Mouse (Mus musculus) G1E (cell line): ENCODE data around the gene Polr1a. TPM values are rescaled to one million over a fixed set of nuclear protein-coding genes. Genes with fewer than 3 reads are reported as not detected.

Experiments used
- ATAC-seq: 2 replicates; pipeline ENCODE4 v1.8.0; 2016; ENCODE audit warnings: mild to moderate bottlenecking; ENCODE audit not compliant: insufficient number of reproducible peaks, poor library complexity, low FRiP score, severe bottlenecking; ENCODE audit errors: extremely low read depth
- DNase-seq: peaks from one replicate; pipeline ENCODE4 v3.0.0; 2012; ENCODE audit warnings: low spot score
- H3K27me3 ChIP-seq: 2 replicates; pipeline ENCODE4 v1.6.1; 2012; ENCODE audit warnings: mild to moderate bottlenecking, low read length, inconsistent platforms; ENCODE audit not compliant: insufficient read depth
- H3K36me3 ChIP-seq: replicated peaks from 2 replicates; pipeline ENCODE3; 2012; ENCODE audit warnings: mild to moderate bottlenecking, inconsistent platforms
- H3K4me1 ChIP-seq: 2 replicates; pipeline ENCODE4 v1.6.1; 2012; ENCODE audit warnings: low read depth, low read length, inconsistent platforms, mixed read lengths; ENCODE audit not compliant: insufficient read depth
- H3K4me3 ChIP-seq: 2 replicates; pipeline ENCODE4 v1.5.1; 2012; ENCODE audit warnings: low read depth, mild to moderate bottlenecking, inconsistent platforms, low read length, moderate library complexity, mixed read lengths
- H3K9me3 ChIP-seq: replicated peaks from 2 replicates; pipeline ENCODE4 v1.6.1; 2012; ENCODE audit warnings: inconsistent platforms
- CTCF ChIP-seq: IDR thresholded peaks from 2 replicates; pipeline ENCODE4 v1.5.1; 2012; ENCODE audit warnings: low read depth, low read length, inconsistent platforms, mixed read lengths
- GATA1 ChIP-seq: IDR thresholded peaks from 2 replicates; pipeline ENCODE4 v1.6.1; 2012; ENCODE audit warnings: borderline replicate concordance, low read length, inconsistent platforms, mixed read lengths
- GATA2 ChIP-seq: IDR thresholded peaks from 2 replicates; pipeline ENCODE4 v1.6.1; 2012; ENCODE audit warnings: low read depth, low read length, inconsistent platforms, borderline replicate concordance
- POLR2AphosphoS5 ChIP-seq: IDR thresholded peaks from 2 replicates; pipeline ENCODE4 v1.6.1; 2012; ENCODE audit warnings: low read depth, low read length, inconsistent platforms; ENCODE audit not compliant: insufficient replicate concordance
- TAL1 ChIP-seq: conservative IDR thresholded peaks from 2 replicates; pipeline ENCODE4 v1.6.1; 2012; ENCODE audit warnings: low read depth, low read length, inconsistent platforms, mixed read lengths
- polyA plus RNA-seq: library from polyadenylated mRNA; stranded (reverse); fragments of >175 nt; gene quantifications from 2 replicates; pipeline ENCODE4 v1.2.3, GENCODE M21; 2012
- total RNA-seq, 2 experiments: library from RNA; stranded (forward) in 1 of 2; stranded (reverse) in 1 of 2; fragments of 200-1000 nt in 1 of 2; fragments of >200 nt in 1 of 2; fragmentation: Nextera tagmentation in 1 of 2; gene quantifications; 2 replicates each; pipeline ENCODE4 v1.2.3; 2014 to 2017

Gene Polr1a
- total and polyA plus RNA-seq, 3 experiments: 31.8 to 79.5 (median 55.2) TPM

- Histone ChIP-seq H3K27me3 (no peaks in the 10 kb centered on the region), H3K4me1 (0 out of 2 replicates have a peak, but pooled peaks cover 4% of the 10 kb centered on the region), H3K9me3 (no peaks in the 10 kb centered on the region), H3K4me3 (no peak overlapping the region), H3K36me3 (peaks cover 89% of the 10 kb centered on the region)
- no peak for ATAC-seq
- no peak for DNase-seq
- TF ChIP-seq CTCF (no peak), GATA2 (no peak), GATA1 (no peak), POLR2AphosphoS5 (no peak), TAL1 (no peak)
Measured at GRCm38 (mm10) chr6:71945101-71945500, 36.2 kb downstream of the Polr1a start.

GRCm38 (mm10) chr6:71946121-71946520, 37.3 kb downstream of the Polr1a start:
- Histone ChIP-seq H3K36me3 (peaks cover 89% of the 10 kb centered on the region), H3K4me3 (no peak overlapping the region), H3K9me3 (no peaks in the 10 kb centered on the region), H3K27me3 (no peaks in the 10 kb centered on the region), H3K4me1 (peaks cover 4% of the 10 kb centered on the region; the same call in 1 of the 2 replicates)
- DNase-seq: no peak
- ATAC-seq: no peak
- TF ChIP-seq CTCF (no peak), POLR2AphosphoS5 (no peak), GATA1 (no peak), TAL1 (no peak), GATA2 (no peak)

GRCm38 (mm10) chr6:71949721-71950120, 40.9 kb downstream of the Polr1a start:
- ATAC-seq (no peak), DNase-seq (no peak)
- no peak for TF ChIP-seq GATA2
- TF ChIP-seq POLR2AphosphoS5: no peak
- TF ChIP-seq CTCF: no peak
- no peak for TF ChIP-seq TAL1
- H3K27me3 ChIP-seq: no peaks in the 10 kb centered on the region
- no peak overlapping the region for H3K4me3 ChIP-seq
- H3K9me3 ChIP-seq: no peaks in the 10 kb centered on the region
- peaks cover 98% of the 10 kb centered on the region for H3K36me3 ChIP-seq
- H3K4me1 ChIP-seq: peaks cover 6% of the 10 kb centered on the region; the same call in 1 of the 2 replicates

GRCm38 (mm10) chr6:71950592-71950991, 41.7 kb downstream of the Polr1a start:
- DNase-seq: no peak
- H3K36me3 ChIP-seq: peaks cover 96% of the 10 kb centered on the region
- no peak for ATAC-seq
- H3K27me3 ChIP-seq: no peaks in the 10 kb centered on the region
- peaks cover 6% of the 10 kb centered on the region; the same call in 1 of the 2 replicates for H3K4me1 ChIP-seq
- no peaks in the 10 kb centered on the region for H3K9me3 ChIP-seq
- TF ChIP-seq GATA1: no peak
- no peak for TF ChIP-seq GATA2
- TF ChIP-seq POLR2AphosphoS5: no peak
- no peak for TF ChIP-seq CTCF
- TF ChIP-seq TAL1: no peak
- H3K4me3 ChIP-seq: no peak overlapping the region

GRCm38 (mm10) chr6:71951192-71951591, 42.3 kb downstream of the Polr1a start:
- no peak for ATAC-seq
- TF ChIP-seq GATA1 (no peak), TAL1 (no peak), GATA2 (no peak), POLR2AphosphoS5 (no peak), CTCF (no peak)
- Histone ChIP-seq H3K27me3 (no peaks in the 10 kb centered on the region), H3K4me1 (peaks cover 6% of the 10 kb centered on the region; the same call in 1 of the 2 replicates), H3K4me3 (no peak overlapping the region), H3K36me3 (peaks cover 91% of the 10 kb centered on the region), H3K9me3 (no peaks in the 10 kb centered on the region)
- no peak for DNase-seq

GRCm38 (mm10) chr6:71962119-71962518, 53.3 kb downstream of the Polr1a start:
- Histone ChIP-seq H3K4me3 (no peak overlapping the region), H3K36me3 (peaks cover 66% of the 10 kb centered on the region), H3K27me3 (no peaks in the 10 kb centered on the region), H3K9me3 (no peaks in the 10 kb centered on the region), H3K4me1 (peaks cover 18% of the 10 kb centered on the region)
- no peak for ATAC-seq
- DNase-seq: no peak
- TF ChIP-seq POLR2AphosphoS5 (no peak), TAL1 (no peak), GATA1 (no peak), GATA2 (no peak), CTCF (no peak)
